Comparison of ENCODE assay signal across 21 mouse cellular contexts in genomic region chr5:112846146-112846545, GRCm38 (mm10). TPM values are rescaled to one million over a fixed set of nuclear protein-coding genes. Genes with fewer than 3 reads are reported as not detected.
DNase-seq lines count a peak whose midpoint lies in the region; ATAC-seq and TF ChIP-seq lines count a peak whose summit lies in the region.
"Had no signal": no experiment of that assay in that cellular context is flagged by ENCODE, and none has a peak within 500 bp of the region (broad histone marks: within the 10 kb centered on the region; RNA-seq: fewer than 3 reads in every experiment).

No protein-coding gene starts in this region.

- intact Hi-C loops in heart, postnatal 25 days (cut with DNase I): no loop called here

- TF ChIP-seq CTCF in midbrain, postnatal 0 days (IDR thresholded peaks at IDR 0.05): no peak

- H3K4me3 ChIP-seq in midbrain, embryonic 10.5 days: no peak overlapping the region
- no peak overlapping the region for H3K4me3 ChIP-seq in midbrain, postnatal 0 days (ENCODE audit: low read depth, low read length)
- H3K4me3 ChIP-seq: embryonic facial prominence, embryonic 12.5 days; embryonic facial prominence, embryonic 15.5 days; erythroblast, embryonic 14.5 days; forebrain, embryonic 12.5 days; forebrain, embryonic 15.5 days; hindbrain, embryonic 12.5 days had no signal

- peaks cover 95% of the 10 kb centered on the region for H3K4me1 ChIP-seq in midbrain, embryonic 10.5 days
- H3K4me1 ChIP-seq in midbrain, postnatal 0 days (ENCODE audit: insufficient read depth, low read length): peaks cover 20% of the 10 kb centered on the region

- no peaks in the 10 kb centered on the region for H3K36me3 ChIP-seq in midbrain, embryonic 10.5 days
- no peaks in the 10 kb centered on the region for H3K36me3 ChIP-seq in midbrain, postnatal 0 days (ENCODE audit: insufficient read depth, low read length)
- H3K36me3 ChIP-seq: embryonic facial prominence, embryonic 12.5 days; embryonic facial prominence, embryonic 15.5 days; forebrain, embryonic 12.5 days; forebrain, embryonic 15.5 days; hindbrain, embryonic 12.5 days had no signal

- no peaks in the 10 kb centered on the region for H3K9me3 ChIP-seq in midbrain, embryonic 10.5 days (replicated peaks)
- no peaks in the 10 kb centered on the region for H3K9me3 ChIP-seq in midbrain, postnatal 0 days (ENCODE audit: low read length)
- H3K9me3 ChIP-seq: embryonic facial prominence, embryonic 12.5 days; embryonic facial prominence, embryonic 15.5 days; forebrain, embryonic 12.5 days; forebrain, embryonic 15.5 days; hindbrain, embryonic 12.5 days had no signal

- H3K4me2 ChIP-seq in midbrain, postnatal 0 days (ENCODE audit: low read depth, low read length, poor library complexity, severe bottlenecking): no peak overlapping the region
- H3K4me2 ChIP-seq: embryonic facial prominence, embryonic 12.5 days; embryonic facial prominence, embryonic 15.5 days; forebrain, embryonic 12.5 days; forebrain, embryonic 15.5 days; heart, embryonic 11.5 days; hindbrain, embryonic 12.5 days had no signal

- H3K9ac ChIP-seq in midbrain, postnatal 0 days (replicated peaks; ENCODE audit: low read length, poor library complexity, severe bottlenecking): no peak overlapping the region
- H3K9ac ChIP-seq: embryonic facial prominence, embryonic 12.5 days; embryonic facial prominence, embryonic 15.5 days; forebrain, embryonic 12.5 days; forebrain, embryonic 15.5 days; hindbrain, embryonic 12.5 days had no signal

- H3K27me3 ChIP-seq in midbrain, embryonic 10.5 days (ENCODE audit: low read depth, poor library complexity, severe bottlenecking): peaks cover 54% of the 10 kb centered on the region
- no peaks in the 10 kb centered on the region for H3K27me3 ChIP-seq in midbrain, postnatal 0 days (ENCODE audit: insufficient read depth, low read length)
- H3K27me3 ChIP-seq: forebrain, embryonic 15.5 days had no signal

- DNase-seq in heart, adult 11 months: peak; percentile 90
- no peak for DNase-seq in heart, postnatal 25 days (ENCODE audit: low spot score)
- no peak for DNase-seq in midbrain, embryonic 10.5 days (ENCODE audit: low spot score)
- no peak for DNase-seq in midbrain, postnatal 0 days (ENCODE audit: low spot score)
- DNase-seq in cerebellum, adult 11-12 months: no peak
- DNase-seq: adrenal gland, postnatal 10 days; adrenal gland, postnatal 36 days; cerebellum, adult 2 months; cerebellum, adult 9-11 months; cerebellum, postnatal 25 days; gastrocnemius, postnatal 36 days; heart, postnatal 36 days had no signal

- H3K27ac ChIP-seq in midbrain, embryonic 10.5 days (replicated peaks): peak overlapping the region; percentile 74
- H3K27ac ChIP-seq in midbrain, postnatal 0 days (ENCODE audit: low read depth, low read length): no peak overlapping the region
- H3K27ac ChIP-seq: embryonic facial prominence, embryonic 12.5 days; embryonic facial prominence, embryonic 15.5 days; forebrain, embryonic 12.5 days; forebrain, embryonic 15.5 days; hindbrain, embryonic 12.5 days had no signal

- WGBS in midbrain, embryonic 10.5 days: 78% methylated on average over 11 of the region's 11 CpGs
- WGBS in midbrain, postnatal 0 days: 81% methylated on average over 11 of the region's 11 CpGs

- ATAC-seq in midbrain, postnatal 0 days (ENCODE audit: low FRiP score): no peak
- peak; percentile 27; the same call in 1 of the 2 replicates for ATAC-seq in megakaryocyte, adult 5-6 weeks (ENCODE audit: poor library complexity, severe bottlenecking)
- ATAC-seq: forebrain, embryonic 15.5 days; intestine, postnatal 0 days had no signal

RNA-seq across cellular contexts. Expression of gene Myo18b, which starts 50.0 kb away (rescaled TPM):
- 100 to 1,000 TPM; 253 to 259 TPM for total RNA-seq in heart, postnatal 25 days (2021)
- 0.63 and 1.2 TPM in 2 replicates for polyA plus RNA-seq in midbrain, embryonic 10.5 days (2016; fragmentation: Nextera tagmentation; extraction: Ambion mirVana)
- 1.1 and 1.9 TPM in 2 replicates for total RNA-seq in midbrain, postnatal 0 days (2014; rRNA removed)
- polyA plus RNA-seq in midbrain, postnatal 0 days (2015; fragmentation: Nextera tagmentation; extraction: Ambion mirVana): 1.3 and 1.7 TPM in 2 replicates
- 0.29 and 0.39 TPM in 2 replicates for total RNA-seq in megakaryocyte, adult 5-6 weeks (2015)
- total RNA-seq in megakaryocyte, adult 5-6 weeks (2017): 0.12 and 0.22 TPM in 2 replicates
- polyA plus RNA-seq: erythroblast, embryonic 14.5 days had no signal

Comparison
In these comparisons a context has a peak if more than half of its experiments do, and no peak if none do; other contexts are left out.
1. RNA of gene Myo18b, which starts 50.0 kb away (total RNA-seq): 253 to 259 TPM in heart, postnatal 25 days; 1.1 to 1.9 TPM in midbrain, postnatal 0 days and 0.12 to 0.39 TPM in megakaryocyte, adult 5-6 weeks; every median in the first group is over 10 times any median in the second.